Mouse (Mus musculus) liver, adult 2 months (tissue): Measurements from ENCODE around the gene Tnni2.

Experiments used
- CTCF ChIP-seq: fragments of 200-500 bp; IDR thresholded peaks from 2 replicates; pipeline ENCODE4 v1.5.1; 2011; ENCODE audit warnings: low read depth, low read length, control low read depth
- POLR2A ChIP-seq: fragments of 200-500 bp; IDR thresholded peaks from 2 replicates; pipeline ENCODE4 v1.6.1; 2011; ENCODE audit warnings: low read length, control low read depth; ENCODE audit not compliant: insufficient read depth; ENCODE audit errors: extremely low read depth

GRCm38 (mm10) chr7:142394261-142395190 is 47.1 kb upstream of the Tnni2 start:
- TF ChIP-seq CTCF (no peak), POLR2A (no peak)
